Mouse (Mus musculus): ENCODE measurements around the gene Scin. TPM values are rescaled to one million over a fixed set of nuclear protein-coding genes. Genes with fewer than 3 reads are reported as not detected.

The Scin gene
- polyA plus RNA-seq, 1 experiment from 2014 or later, result not detected

DNA sequence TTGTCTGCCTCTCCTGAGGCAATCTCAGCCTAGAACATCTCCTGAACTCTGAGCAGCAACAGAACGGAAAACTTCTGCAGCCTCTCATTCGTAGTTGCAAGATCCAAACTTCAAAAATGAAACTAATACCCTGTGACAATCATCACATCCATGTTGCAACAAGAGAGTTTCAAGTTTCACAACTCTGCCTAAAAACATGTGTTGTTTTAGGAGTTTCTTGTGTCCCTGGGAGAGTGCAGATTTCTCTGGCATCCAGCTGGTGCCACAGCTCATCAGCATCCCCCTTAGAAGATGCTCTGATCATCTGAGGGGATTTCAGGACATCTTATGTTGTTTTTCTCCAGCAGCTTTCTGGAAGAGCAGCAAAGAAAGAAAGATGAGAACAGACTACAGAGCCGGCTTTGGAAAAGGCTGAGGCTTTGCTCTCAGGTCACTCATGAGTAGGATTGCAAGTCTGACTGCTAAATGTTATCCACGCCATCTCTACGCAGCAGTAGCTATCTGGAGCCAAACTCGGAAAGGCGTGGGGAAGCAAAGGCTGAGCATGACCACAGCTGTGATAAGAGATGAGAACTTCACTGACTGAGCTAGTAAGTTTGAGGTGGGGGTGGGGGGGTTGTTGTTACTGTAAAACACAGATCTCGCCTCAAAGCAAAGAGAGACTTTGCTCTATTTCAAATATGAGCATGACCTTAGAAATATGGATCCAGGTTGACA lies 18.5 kb upstream of the Scin start:
- WGBS, result 93% methylated on average over 8 of the region's 8 CpGs
- no peaks in the 10 kb centered on the region for H3K4me1 ChIP-seq (replicated peaks; ENCODE audit: control insufficient read depth, insufficient read depth, low read length)
- no peak for ATAC-seq
- no peak overlapping the region for H3K27ac ChIP-seq (ENCODE audit: low read length)
- no peaks in the 10 kb centered on the region for H3K9me3 ChIP-seq (ENCODE audit: control insufficient read depth, low read length)
- no peak overlapping the region for H3K4me2 ChIP-seq (ENCODE audit: low read length)
- no peaks in the 10 kb centered on the region for H3K27me3 ChIP-seq (replicated peaks; ENCODE audit: control insufficient read depth, insufficient read depth, low read length)
- H3K36me3 ChIP-seq (ENCODE audit: control insufficient read depth, insufficient read depth), result no peaks in the 10 kb centered on the region
- H3K4me3 ChIP-seq (replicated peaks; ENCODE audit: low read length), result no peak overlapping the region
- H3K9ac ChIP-seq (replicated peaks; ENCODE audit: low read depth, low read length), result no peak overlapping the region

- Histone ChIP-seq H3K4me3 (replicated peaks; ENCODE audit: low read length) (no peak overlapping the region), H3K27ac (ENCODE audit: low read length) (no peak overlapping the region), H3K9me3 (ENCODE audit: control insufficient read depth, low read length) (no peaks in the 10 kb centered on the region), H3K9ac (replicated peaks; ENCODE audit: low read depth, low read length) (no peak overlapping the region), H3K27me3 (replicated peaks; ENCODE audit: control insufficient read depth, insufficient read depth, low read length) (no peaks in the 10 kb centered on the region), H3K4me1 (replicated peaks; ENCODE audit: control insufficient read depth, insufficient read depth, low read length) (no peaks in the 10 kb centered on the region), H3K4me2 (ENCODE audit: low read length) (no peak overlapping the region), H3K36me3 (ENCODE audit: control insufficient read depth, insufficient read depth) (no peaks in the 10 kb centered on the region)
- ATAC-seq, result no peak
- WGBS, result 82% methylated on average over 4 of the region's 4 CpGs
Measured at GRCm38 (mm10) chr12:40147319-40147718, 13.3 kb upstream of the Scin start.

DNA sequence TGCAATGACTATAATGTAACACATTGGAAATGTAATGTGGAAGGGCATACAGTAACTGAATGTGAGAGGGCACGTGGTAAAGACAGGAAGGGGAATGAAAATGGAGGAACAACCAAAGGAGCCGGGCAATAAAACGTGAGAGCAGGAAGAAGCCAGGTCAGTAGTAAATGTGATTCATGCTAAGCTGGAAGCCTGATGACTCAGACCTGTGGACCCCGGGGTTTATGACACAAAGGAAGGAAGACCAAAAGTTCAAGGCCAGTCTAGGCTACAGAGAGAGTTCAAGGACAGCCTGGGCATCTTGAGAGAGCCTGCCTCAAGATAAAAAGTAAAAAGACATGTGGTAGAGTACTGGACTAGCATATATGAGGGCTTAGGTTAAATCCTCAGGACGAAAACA lies 12.5 kb upstream of the Scin start:
- WGBS, result 86% methylated on average over 5 of the region's 5 CpGs
- ATAC-seq, result no peak
- H3K4me3 ChIP-seq (replicated peaks; ENCODE audit: low read length), result no peak overlapping the region
- H3K9ac ChIP-seq (replicated peaks; ENCODE audit: low read depth, low read length), result no peak overlapping the region
- no peak overlapping the region for H3K27ac ChIP-seq (ENCODE audit: low read length)
- H3K4me2 ChIP-seq (ENCODE audit: low read length), result no peak overlapping the region
- no peaks in the 10 kb centered on the region for H3K4me1 ChIP-seq (replicated peaks; ENCODE audit: control insufficient read depth, insufficient read depth, low read length)
- H3K27me3 ChIP-seq (replicated peaks; ENCODE audit: control insufficient read depth, insufficient read depth, low read length), result no peaks in the 10 kb centered on the region
- no peaks in the 10 kb centered on the region for H3K36me3 ChIP-seq (ENCODE audit: control insufficient read depth, insufficient read depth)
- H3K9me3 ChIP-seq (ENCODE audit: control insufficient read depth, low read length), result no peaks in the 10 kb centered on the region

- no peaks in the 10 kb centered on the region for H3K4me1 ChIP-seq (replicated peaks; ENCODE audit: control insufficient read depth, insufficient read depth, low read length)
- H3K9me3 ChIP-seq (ENCODE audit: control insufficient read depth, low read length), result no peaks in the 10 kb centered on the region
- no peak overlapping the region for H3K4me3 ChIP-seq (replicated peaks; ENCODE audit: low read length)
- no peaks in the 10 kb centered on the region for H3K36me3 ChIP-seq (ENCODE audit: control insufficient read depth, insufficient read depth)
- ATAC-seq, result no peak
- WGBS, result 86% methylated on average over 5 of the region's 5 CpGs
- no peak overlapping the region for H3K27ac ChIP-seq (ENCODE audit: low read length)
- H3K9ac ChIP-seq (replicated peaks; ENCODE audit: low read depth, low read length), result no peak overlapping the region
- no peaks in the 10 kb centered on the region for H3K27me3 ChIP-seq (replicated peaks; ENCODE audit: control insufficient read depth, insufficient read depth, low read length)
- H3K4me2 ChIP-seq (ENCODE audit: low read length), result no peak overlapping the region
Measured at GRCm38 (mm10) chr12:40140706-40141105, 6.7 kb upstream of the Scin start.

DNA sequence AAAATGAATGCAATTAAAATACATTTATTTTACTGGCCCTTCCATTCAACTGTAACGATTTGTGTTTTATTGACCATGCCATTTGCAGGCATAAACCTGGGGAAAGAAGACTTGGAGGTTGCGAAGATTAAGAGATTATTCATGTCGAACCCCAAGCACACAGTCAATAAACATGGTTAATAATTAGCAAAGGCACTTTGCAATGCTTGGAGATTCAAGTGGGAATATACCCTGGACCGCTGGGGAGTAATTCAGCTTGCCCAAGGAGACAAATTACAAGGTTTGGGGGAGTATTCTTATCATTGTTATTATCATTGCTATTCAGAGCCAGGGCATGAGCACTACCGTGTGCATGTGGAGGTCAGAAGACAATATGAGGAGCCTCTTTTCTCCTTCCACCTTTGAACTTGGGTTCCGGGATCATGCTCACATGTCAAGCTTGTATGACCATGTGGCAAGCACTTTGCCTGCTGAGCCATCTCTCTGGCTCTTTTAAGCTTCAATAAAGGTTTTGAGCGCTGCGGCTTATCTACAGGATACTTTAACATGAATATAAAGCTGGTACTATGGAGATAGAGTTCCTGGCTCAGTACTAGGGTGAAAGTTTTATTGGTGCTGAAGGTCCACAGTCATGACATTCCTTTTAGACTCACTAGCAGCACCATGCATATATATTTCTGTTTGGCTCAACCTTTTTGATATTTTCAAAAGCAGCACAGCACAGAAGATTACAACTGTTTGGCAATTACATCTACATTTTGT lies 5.6 kb upstream of the Scin start:
- Histone ChIP-seq H3K4me1 (replicated peaks; ENCODE audit: control insufficient read depth, insufficient read depth, low read length) (no peaks in the 10 kb centered on the region), H3K9me3 (ENCODE audit: control insufficient read depth, low read length) (no peaks in the 10 kb centered on the region), H3K27ac (ENCODE audit: low read length) (no peak overlapping the region), H3K9ac (replicated peaks; ENCODE audit: low read depth, low read length) (no peak overlapping the region), H3K27me3 (replicated peaks; ENCODE audit: control insufficient read depth, insufficient read depth, low read length) (no peaks in the 10 kb centered on the region), H3K36me3 (ENCODE audit: control insufficient read depth, insufficient read depth) (no peaks in the 10 kb centered on the region), H3K4me3 (replicated peaks; ENCODE audit: low read length) (no peak overlapping the region), H3K4me2 (ENCODE audit: low read length) (no peak overlapping the region)
- WGBS, result 90% methylated on average over 8 of the region's 8 CpGs
- no peak for ATAC-seq

DNA sequence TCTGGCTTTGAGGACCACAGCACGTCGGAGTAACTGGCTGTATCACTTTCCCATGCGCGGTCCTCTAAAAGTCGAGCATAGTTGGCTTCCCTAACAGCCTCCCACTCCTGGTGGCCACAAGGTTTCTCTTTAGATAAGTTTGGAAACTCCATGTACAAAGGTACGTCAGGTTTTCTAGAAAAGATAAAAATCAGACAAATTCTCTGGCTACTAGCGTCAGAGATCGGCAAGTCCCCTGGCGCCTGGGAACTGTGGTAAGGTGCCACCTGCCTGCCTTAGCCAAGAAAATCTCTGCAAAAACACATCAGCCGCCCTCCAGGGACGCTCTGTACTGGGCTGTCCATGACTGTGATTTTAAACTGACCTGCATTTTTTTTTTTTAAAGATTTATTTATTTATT lies 501 bp upstream of the Scin start:
- H3K9ac ChIP-seq (replicated peaks; ENCODE audit: low read depth, low read length), result no peak overlapping the region
- H3K9me3 ChIP-seq (ENCODE audit: control insufficient read depth, low read length), result no peaks in the 10 kb centered on the region
- H3K27ac ChIP-seq (ENCODE audit: low read length), result no peak overlapping the region
- no peaks in the 10 kb centered on the region for H3K36me3 ChIP-seq (ENCODE audit: control insufficient read depth, insufficient read depth)
- peaks cover 17% of the 10 kb centered on the region for H3K27me3 ChIP-seq (replicated peaks; ENCODE audit: control insufficient read depth, insufficient read depth, low read length)
- 51% methylated on average over 11 of the region's 11 CpGs for WGBS
- peak overlapping the region; percentile 86 for H3K4me2 ChIP-seq (ENCODE audit: low read length)
- no peak overlapping the region; the same call in 1 of the 2 replicates for H3K4me3 ChIP-seq (replicated peaks; ENCODE audit: low read length)
- peaks cover 13% of the 10 kb centered on the region for H3K4me1 ChIP-seq (replicated peaks; ENCODE audit: control insufficient read depth, insufficient read depth, low read length)
- ATAC-seq, result no peak

GRCm38 (mm10) chr12:40133194-40133572 lies 845 bp downstream of the Scin start:
- Histone ChIP-seq H3K4me2 (ENCODE audit: low read length) (peak overlapping the region; percentile 86), H3K27ac (ENCODE audit: low read length) (no peak overlapping the region), H3K4me1 (replicated peaks; ENCODE audit: control insufficient read depth, insufficient read depth, low read length) (peaks cover 13% of the 10 kb centered on the region), H3K27me3 (replicated peaks; ENCODE audit: control insufficient read depth, insufficient read depth, low read length) (peaks cover 17% of the 10 kb centered on the region), H3K4me3 (replicated peaks; ENCODE audit: low read length) (peak overlapping the region; percentile 43), H3K9ac (replicated peaks; ENCODE audit: low read depth, low read length) (peak overlapping the region; percentile 49; the same call in 1 of the 2 replicates), H3K36me3 (ENCODE audit: control insufficient read depth, insufficient read depth) (no peaks in the 10 kb centered on the region), H3K9me3 (ENCODE audit: control insufficient read depth, low read length) (no peaks in the 10 kb centered on the region)
- 17% methylated on average over 10 of the region's 10 CpGs for WGBS
- ATAC-seq, result peak; percentile 26; the same call in 1 of the 2 replicates

- Histone ChIP-seq H3K4me1 (replicated peaks; ENCODE audit: control insufficient read depth, insufficient read depth, low read length) (no peaks in the 10 kb centered on the region), H3K4me3 (replicated peaks; ENCODE audit: low read length) (no peak overlapping the region), H3K27ac (ENCODE audit: low read length) (no peak overlapping the region), H3K9me3 (ENCODE audit: control insufficient read depth, low read length) (no peaks in the 10 kb centered on the region), H3K9ac (replicated peaks; ENCODE audit: low read depth, low read length) (no peak overlapping the region), H3K36me3 (ENCODE audit: control insufficient read depth, insufficient read depth) (no peaks in the 10 kb centered on the region), H3K27me3 (replicated peaks; ENCODE audit: control insufficient read depth, insufficient read depth, low read length) (no peaks in the 10 kb centered on the region), H3K4me2 (ENCODE audit: low read length) (no peak overlapping the region)
- 81% methylated on average over 2 of the region's 2 CpGs for WGBS
- no peak for ATAC-seq
Measured at GRCm38 (mm10) chr12:40118872-40119271, 15.2 kb downstream of the Scin start.

GRCm38 (mm10) chr12:40117045-40117444 lies 17.0 kb downstream of the Scin start:
- 96% methylated on average over 6 of the region's 6 CpGs for WGBS
- Histone ChIP-seq H3K4me2 (ENCODE audit: low read length) (no peak overlapping the region), H3K9me3 (ENCODE audit: control insufficient read depth, low read length) (no peaks in the 10 kb centered on the region), H3K27me3 (replicated peaks; ENCODE audit: control insufficient read depth, insufficient read depth, low read length) (no peaks in the 10 kb centered on the region), H3K36me3 (ENCODE audit: control insufficient read depth, insufficient read depth) (no peaks in the 10 kb centered on the region), H3K4me1 (replicated peaks; ENCODE audit: control insufficient read depth, insufficient read depth, low read length) (no peaks in the 10 kb centered on the region), H3K27ac (ENCODE audit: low read length) (no peak overlapping the region), H3K4me3 (replicated peaks; ENCODE audit: low read length) (no peak overlapping the region), H3K9ac (replicated peaks; ENCODE audit: low read depth, low read length) (no peak overlapping the region)
- no peak for ATAC-seq

All from forebrain, embryonic 16.5 days (tissue).